Mouse (Mus musculus) stomach, embryonic 14.5 days (tissue): ENCODE data around the gene Dagla. TPM values are rescaled to one million over a fixed set of nuclear protein-coding genes. Genes with fewer than 3 reads are reported as not detected.
A peak's percentile ranks its signal among the peaks of the same experiment; 100 is the strongest.

Experiments
- ATAC-seq: fragments of 200-750 bp; cut with Nextera tagmentation; 2 replicates; pipeline ENCODE4 v1.8.0; 2017; ENCODE audit warnings: low read depth, moderate TSS enrichment; ENCODE audit not compliant: insufficient number of reproducible peaks, insufficient read depth, low FRiP score
- H3K27ac ChIP-seq: fragments of 300-500 bp; sonication (generic); 2 replicates; pipeline ENCODE4 v1.5.1; 2014; ENCODE audit warnings: mild to moderate bottlenecking, low read length, moderate library complexity, mixed read lengths
- H3K27me3 ChIP-seq: fragments of 300-500 bp; sonication (generic); 2 replicates; pipeline ENCODE4 v1.6.1; 2014; ENCODE audit warnings: low read length, control low read depth, mixed read lengths; ENCODE audit not compliant: control insufficient read depth, insufficient read depth
- H3K36me3 ChIP-seq: fragments of 300-500 bp; sonication (generic); 2 replicates; pipeline ENCODE4 v1.6.1; 2014; ENCODE audit warnings: mild to moderate bottlenecking, control low read depth, low read length, moderate library complexity, mixed read lengths; ENCODE audit not compliant: control insufficient read depth, insufficient read depth
- H3K4me1 ChIP-seq: fragments of 300-500 bp; sonication (generic); 2 replicates; pipeline ENCODE4 v1.6.1; 2014; ENCODE audit warnings: low read length, control low read depth, mixed read lengths; ENCODE audit not compliant: control insufficient read depth, insufficient read depth
- H3K4me2 ChIP-seq: fragments of 300-500 bp; sonication (generic); replicated peaks from 2 replicates; pipeline ENCODE4 v1.6.1; 2014; ENCODE audit warnings: low read depth, low read length, control low read depth
- H3K4me3 ChIP-seq: fragments of 300-500 bp; sonication (generic); 2 replicates; pipeline ENCODE4 v1.5.1; 2014; ENCODE audit warnings: low read depth, low read length, control low read depth
- H3K9ac ChIP-seq: fragments of 300-500 bp; sonication (generic); replicated peaks from 2 replicates; pipeline ENCODE4 v1.6.1; 2014; ENCODE audit warnings: low read depth, mild to moderate bottlenecking, control low read depth, low read length, moderate library complexity, mixed read lengths
- H3K9me3 ChIP-seq: fragments of 300-500 bp; sonication (generic); 2 replicates; pipeline ENCODE4 v1.6.1; 2016; ENCODE audit warnings: low read depth, low read length, control low read depth; ENCODE audit not compliant: control insufficient read depth
- WGBS: fragments of 180-500 bp; shearing (Covaris S2); extraction: QIAGEN DNeasy Blood & Tissue Kit; methylation state at CpG from one replicate; pipeline ENCODE4 v1.1.7; 2014; 5-methylcytosine and 5-hydroxymethylcytosine counted together
- polyA plus RNA-seq: library from polyadenylated mRNA; unstranded; fragments of >200 nt; fragmentation: Nextera tagmentation; extraction: Ambion mirVana; gene quantifications from 2 replicates; pipeline ENCODE4 v1.2.1, GENCODE M21; 2014

The Dagla gene
- polyA plus RNA-seq, 1 experiment from 2014 or later: 2.9 TPM

DNA sequence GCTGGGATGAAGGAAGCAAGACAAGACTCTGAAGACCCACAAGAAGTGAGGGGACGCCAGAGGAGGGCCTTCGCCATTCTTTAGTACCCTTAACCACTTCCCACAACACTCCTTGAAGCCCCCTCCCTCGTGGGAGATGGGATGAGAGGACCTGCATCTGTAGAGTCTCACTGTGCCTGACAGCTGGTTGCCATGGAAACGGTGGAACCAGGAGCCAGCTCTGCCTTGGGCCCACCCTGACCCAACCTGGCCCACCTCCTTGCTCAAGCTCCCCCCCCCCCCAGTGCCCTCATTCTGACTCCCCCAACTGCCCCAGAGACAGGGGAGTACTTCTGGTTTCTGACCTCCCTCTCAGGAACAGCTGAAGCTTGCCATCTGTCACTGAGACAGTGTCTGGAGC is 83.1 kb downstream of the Dagla start:
- Histone ChIP-seq H3K4me3 (no peak overlapping the region), H3K4me2 (no peak overlapping the region), H3K27ac (no peak overlapping the region; the same call in 1 of the 2 replicates), H3K9ac (no peak overlapping the region), H3K9me3 (no peaks in the 10 kb centered on the region), H3K27me3 (no peaks in the 10 kb centered on the region), H3K4me1 (peaks cover 25% of the 10 kb centered on the region), H3K36me3 (peaks cover 6% of the 10 kb centered on the region; the same call in 1 of the 2 replicates)
- no peak for ATAC-seq
- 23% methylated on average over 4 of the region's 4 CpGs for WGBS

GRCm38 (mm10) chr19:10219593-10219992 is 85.1 kb downstream of the Dagla start:
- 52% methylated on average over 6 of the region's 6 CpGs for WGBS
- H3K4me1 ChIP-seq: peaks cover 15% of the 10 kb centered on the region
- H3K9ac ChIP-seq: no peak overlapping the region
- no peak overlapping the region for H3K4me2 ChIP-seq
- no peaks in the 10 kb centered on the region for H3K9me3 ChIP-seq
- no peak overlapping the region for H3K4me3 ChIP-seq
- H3K36me3 ChIP-seq: peaks cover 6% of the 10 kb centered on the region; the same call in 1 of the 2 replicates
- H3K27me3 ChIP-seq: no peaks in the 10 kb centered on the region
- no peak for ATAC-seq
- no peak overlapping the region for H3K27ac ChIP-seq

DNA sequence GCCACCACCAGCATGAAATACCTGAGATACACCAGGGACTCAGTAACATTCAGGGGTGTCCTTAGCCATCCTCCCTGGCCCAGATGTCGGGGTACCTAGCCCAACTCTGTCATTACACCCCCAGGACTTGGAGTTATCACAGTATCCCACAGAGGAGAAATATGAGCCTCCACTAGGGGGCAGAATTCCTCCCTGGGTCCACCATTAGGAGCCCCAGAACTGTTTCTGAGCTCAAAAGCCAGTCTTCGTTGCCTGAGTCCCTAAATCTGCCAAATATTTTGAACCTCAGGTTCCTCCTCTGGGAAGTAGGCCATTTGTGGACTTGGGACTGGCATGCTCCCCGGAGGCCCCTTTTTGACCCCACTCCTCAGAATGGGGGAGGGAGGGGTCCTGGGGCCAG is 85.6 kb downstream of the Dagla start:
- ATAC-seq: no peak
- no peak overlapping the region for H3K27ac ChIP-seq
- no peaks in the 10 kb centered on the region for H3K9me3 ChIP-seq

GRCm38 (mm10) chr19:10216101-10216500 is 88.6 kb downstream of the Dagla start:
- Histone ChIP-seq H3K9me3 (no peaks in the 10 kb centered on the region), H3K27ac (no peak overlapping the region), H3K4me1 (no peaks in the 10 kb centered on the region), H3K36me3 (peaks cover 15% of the 10 kb centered on the region; the same call in 1 of the 2 replicates), H3K4me2 (no peak overlapping the region), H3K4me3 (no peak overlapping the region), H3K9ac (no peak overlapping the region), H3K27me3 (no peaks in the 10 kb centered on the region)
- no peak for ATAC-seq
- 76% methylated on average over 8 of the region's 8 CpGs for WGBS

More for the DNA sequence above, 85.6 kb downstream of the Dagla start:
- H3K4me1 ChIP-seq: peaks cover 10% of the 10 kb centered on the region
- no peak overlapping the region for H3K9ac ChIP-seq
- H3K36me3 ChIP-seq: peaks cover 6% of the 10 kb centered on the region; the same call in 1 of the 2 replicates
- no peaks in the 10 kb centered on the region for H3K27me3 ChIP-seq
- WGBS: 44% methylated on average over 3 of the region's 3 CpGs
- no peak overlapping the region for H3K4me3 ChIP-seq
- no peak overlapping the region for H3K4me2 ChIP-seq

GRCm38 (mm10) chr19:10213796-10214471 is 90.7 kb downstream of the Dagla start:
- WGBS: 87% methylated on average over 10 of the region's 10 CpGs
- peaks cover 32% of the 10 kb centered on the region for H3K36me3 ChIP-seq
- no peak for ATAC-seq

DNA sequence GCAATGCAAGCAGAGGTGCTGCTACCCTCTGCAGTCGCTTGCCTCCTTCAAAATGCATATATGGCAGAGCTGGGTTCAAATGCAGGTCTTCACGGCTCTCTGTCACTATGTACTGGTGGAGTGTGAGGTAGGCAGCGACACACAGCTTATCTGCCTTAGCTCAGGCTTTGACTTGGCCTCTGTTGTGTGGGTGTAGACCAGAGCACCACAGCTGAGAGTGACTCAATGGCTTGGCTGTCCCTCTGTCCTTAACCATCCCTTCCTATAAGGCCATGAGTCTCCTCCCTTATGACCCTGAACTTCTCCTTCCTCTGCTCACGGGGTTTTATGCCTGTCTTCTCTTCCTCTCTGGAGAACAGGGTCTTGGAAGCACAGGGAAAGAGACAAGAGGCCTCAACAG is 93.8 kb downstream of the Dagla start:
- no peak for ATAC-seq
- 78% methylated on average over 4 of the region's 4 CpGs for WGBS

More at GRCm38 (mm10) chr19:10213796-10214471, 90.7 kb downstream of the Dagla start:
- no peaks in the 10 kb centered on the region for H3K4me1 ChIP-seq
- H3K4me2 ChIP-seq: no peak overlapping the region
- H3K27ac ChIP-seq: no peak overlapping the region
- no peaks in the 10 kb centered on the region for H3K27me3 ChIP-seq
- H3K9me3 ChIP-seq: no peaks in the 10 kb centered on the region
- H3K4me3 ChIP-seq: no peak overlapping the region
- H3K9ac ChIP-seq: no peak overlapping the region

DNA sequence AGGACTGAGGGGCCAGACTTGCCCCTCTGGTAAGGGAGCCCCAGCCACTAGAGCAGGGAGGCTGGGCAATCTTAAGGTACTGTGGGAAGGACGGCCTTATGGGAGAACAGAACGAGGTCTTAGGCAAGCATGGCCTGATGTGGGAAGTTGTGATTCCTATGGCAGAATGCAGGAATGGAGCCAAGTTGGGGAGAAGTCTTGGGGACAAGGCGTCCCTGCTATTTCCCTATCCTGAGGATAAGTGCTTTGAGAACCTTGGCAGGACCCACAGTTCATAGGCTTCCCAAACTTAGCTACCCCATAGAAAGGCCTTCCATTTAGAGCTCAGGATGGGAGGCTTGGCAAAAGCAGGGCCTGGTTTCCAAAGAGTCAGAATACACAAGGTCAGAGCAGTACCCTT is 95.8 kb downstream of the Dagla start:
- Histone ChIP-seq H3K4me2 (no peak overlapping the region), H3K4me1 (0 out of 2 replicates have a peak, but pooled peaks cover 3% of the 10 kb centered on the region), H3K4me3 (no peak overlapping the region), H3K36me3 (peaks cover 41% of the 10 kb centered on the region), H3K27ac (no peak overlapping the region), H3K9ac (no peak overlapping the region), H3K27me3 (no peaks in the 10 kb centered on the region), H3K9me3 (no peaks in the 10 kb centered on the region)
- ATAC-seq: no peak
- WGBS: 83% methylated on average over 3 of the region's 3 CpGs

More for the DNA sequence above, 93.8 kb downstream of the Dagla start:
- Histone ChIP-seq H3K27ac (no peak overlapping the region), H3K4me1 (no peaks in the 10 kb centered on the region), H3K27me3 (no peaks in the 10 kb centered on the region), H3K4me3 (no peak overlapping the region), H3K4me2 (no peak overlapping the region), H3K9ac (no peak overlapping the region), H3K9me3 (no peaks in the 10 kb centered on the region), H3K36me3 (peaks cover 41% of the 10 kb centered on the region)

DNA sequence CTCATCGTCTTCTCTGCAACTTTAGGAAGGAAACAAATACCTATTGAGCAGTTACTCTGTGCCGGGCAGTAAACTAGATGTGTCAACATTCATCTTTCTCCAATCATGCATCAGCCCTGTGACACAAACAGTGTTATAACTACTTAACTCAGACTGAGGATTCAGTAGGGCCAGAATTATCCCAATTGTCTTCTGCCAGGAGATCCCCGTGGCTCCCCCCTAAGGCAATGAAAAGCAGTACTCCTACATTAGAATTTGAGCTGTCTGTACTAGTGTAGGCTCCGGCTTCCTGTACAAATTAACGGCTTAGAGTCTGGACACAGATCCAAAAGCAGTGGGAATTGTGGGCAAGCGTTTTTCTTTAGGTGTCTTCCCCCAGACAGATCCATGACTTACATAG is 99.6 kb downstream of the Dagla start:
- ATAC-seq: no peak
- Histone ChIP-seq H3K9me3 (no peaks in the 10 kb centered on the region), H3K9ac (no peak overlapping the region), H3K36me3 (peaks cover 38% of the 10 kb centered on the region), H3K27ac (peak overlapping the region; percentile 40; the same call in 1 of the 2 replicates), H3K4me3 (peak overlapping the region; percentile 97), H3K4me2 (peak overlapping the region; percentile 59), H3K4me1 (peaks cover 10% of the 10 kb centered on the region; the same call in 1 of the 2 replicates), H3K27me3 (no peaks in the 10 kb centered on the region)
- WGBS: 71% methylated on average over 6 of the region's 6 CpGs
